Mouse (Mus musculus) limb, embryonic 11.5 days (tissue): ENCODE data around the gene Scimp. TPM values are rescaled to one million over a fixed set of nuclear protein-coding genes. Genes with fewer than 3 reads are reported as not detected.

Source experiments
- ATAC-seq: fragments of 200-750 bp; cut with Nextera tagmentation; 2 replicates; pipeline ENCODE4 v1.8.0; 2017; ENCODE audit warnings: low read depth; ENCODE audit not compliant: insufficient number of reproducible peaks, low FRiP score, low TSS enrichment
- DNase-seq: peaks from one replicate; pipeline ENCODE4 v3.0.0-alpha.2; 2015; ENCODE audit warnings: low spot score
- H3K27ac ChIP-seq: fragments of 300-500 bp; sonication (generic); replicated peaks from 2 replicates; pipeline ENCODE4 v1.5.1; 2014; ENCODE audit warnings: low read depth, mild to moderate bottlenecking, low read length
- H3K27me3 ChIP-seq: fragments of 300-500 bp; sonication (generic); 2 replicates; pipeline ENCODE4 v1.6.1; 2014; ENCODE audit warnings: mild to moderate bottlenecking, low read length, mixed read lengths; ENCODE audit not compliant: control insufficient read depth, insufficient read depth
- H3K36me3 ChIP-seq: fragments of 300-500 bp; sonication (generic); 2 replicates; pipeline ENCODE4 v1.6.1; 2014; ENCODE audit warnings: mild to moderate bottlenecking, low read length, moderate library complexity, mixed read lengths; ENCODE audit not compliant: control insufficient read depth, insufficient read depth
- H3K4me1 ChIP-seq: fragments of 300-500 bp; sonication (generic); 2 replicates; pipeline ENCODE4 v1.6.1; 2014; ENCODE audit warnings: low read length, mixed read lengths; ENCODE audit not compliant: control insufficient read depth, insufficient read depth
- H3K4me2 ChIP-seq: fragments of 300-500 bp; sonication (generic); 2 replicates; pipeline ENCODE4 v1.6.1; 2014; ENCODE audit warnings: low read depth, mild to moderate bottlenecking, moderate library complexity; ENCODE audit not compliant: severe bottlenecking
- H3K4me3 ChIP-seq: fragments of 300-500 bp; sonication (generic); 2 replicates; pipeline ENCODE4 v1.5.1; 2014; ENCODE audit warnings: low read depth, low read length
- H3K9ac ChIP-seq: fragments of 300-500 bp; sonication (generic); 2 replicates; pipeline ENCODE4 v1.6.1; 2014; ENCODE audit warnings: mild to moderate bottlenecking, low read length
- H3K9me3 ChIP-seq: fragments of 300-500 bp; sonication (generic); 2 replicates; pipeline ENCODE4 v1.6.1; 2016; ENCODE audit warnings: low read length; ENCODE audit not compliant: control insufficient read depth
- WGBS: fragments of 180-500 bp; shearing (Covaris S2); extraction: QIAGEN DNeasy Blood & Tissue Kit; methylation state at CpG from one replicate; pipeline ENCODE4 v1.1.7; 2014; 5-methylcytosine and 5-hydroxymethylcytosine counted together
- polyA plus RNA-seq: library from polyadenylated mRNA; unstranded; fragments of >200 nt; fragmentation: Nextera tagmentation; extraction: Ambion mirVana; gene quantifications from 2 replicates; pipeline ENCODE4 v1.2.1, GENCODE M21; 2014

Scimp gene
- polyA plus RNA-seq, 1 experiment from 2014 or later: not detected

DNA sequence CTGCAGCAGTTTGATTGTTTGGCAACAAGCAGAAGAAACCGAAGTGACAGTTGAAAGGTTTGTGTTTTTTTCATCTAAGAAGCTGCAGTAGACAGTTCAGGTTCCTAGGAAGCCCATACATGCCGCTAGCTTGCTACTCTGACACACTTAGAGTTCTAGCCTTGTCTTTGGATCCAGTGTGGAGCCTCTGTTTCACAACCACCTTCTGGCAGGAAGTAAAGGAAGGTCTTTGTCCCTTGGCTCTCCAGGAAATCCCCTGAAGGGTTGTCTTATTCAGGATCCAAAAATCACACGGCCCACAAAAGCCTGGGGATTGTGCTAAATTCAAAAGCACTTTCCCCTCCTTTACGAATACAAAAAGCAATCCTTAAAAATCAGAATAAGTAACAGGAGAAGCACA is 57.9 kb downstream of the Scimp start:
- H3K27me3 ChIP-seq: no peaks in the 10 kb centered on the region
- no peak overlapping the region for H3K27ac ChIP-seq
- H3K4me3 ChIP-seq: no peak overlapping the region
- no peaks in the 10 kb centered on the region for H3K4me1 ChIP-seq
- H3K9me3 ChIP-seq: no peaks in the 10 kb centered on the region
- 77% methylated on average over 4 of the region's 4 CpGs for WGBS
- no peak overlapping the region for H3K9ac ChIP-seq
- DNase-seq: no peak
- no peak overlapping the region for H3K4me2 ChIP-seq
- ATAC-seq: no peak
- no peaks in the 10 kb centered on the region for H3K36me3 ChIP-seq

DNA sequence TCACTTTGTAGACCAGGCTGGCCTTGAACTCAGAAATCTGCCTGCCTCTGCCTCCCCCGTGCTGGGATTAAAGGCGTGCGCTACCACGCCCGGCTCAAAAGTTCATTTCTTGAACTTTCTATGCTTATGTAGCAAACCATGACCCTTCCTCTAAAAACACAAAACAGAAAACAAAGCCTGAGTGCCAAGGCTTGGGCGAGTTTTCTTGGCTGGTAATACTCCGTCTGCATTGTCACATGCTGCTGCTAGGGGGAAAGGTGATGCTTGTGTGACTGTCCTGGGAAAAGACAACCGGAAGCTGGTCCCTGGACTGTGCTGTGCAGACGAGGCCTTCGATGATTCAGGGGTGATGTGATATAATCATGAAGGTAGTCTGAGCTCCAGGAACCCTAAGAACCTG is 59.2 kb downstream of the Scimp start:
- Histone ChIP-seq H3K27me3 (no peaks in the 10 kb centered on the region), H3K9ac (no peak overlapping the region), H3K4me2 (no peak overlapping the region), H3K9me3 (no peaks in the 10 kb centered on the region), H3K27ac (no peak overlapping the region), H3K4me3 (no peak overlapping the region), H3K36me3 (no peaks in the 10 kb centered on the region), H3K4me1 (no peaks in the 10 kb centered on the region)
- ATAC-seq: no peak
- 91% methylated on average over 10 of the region's 10 CpGs for WGBS
- DNase-seq: no peak

DNA sequence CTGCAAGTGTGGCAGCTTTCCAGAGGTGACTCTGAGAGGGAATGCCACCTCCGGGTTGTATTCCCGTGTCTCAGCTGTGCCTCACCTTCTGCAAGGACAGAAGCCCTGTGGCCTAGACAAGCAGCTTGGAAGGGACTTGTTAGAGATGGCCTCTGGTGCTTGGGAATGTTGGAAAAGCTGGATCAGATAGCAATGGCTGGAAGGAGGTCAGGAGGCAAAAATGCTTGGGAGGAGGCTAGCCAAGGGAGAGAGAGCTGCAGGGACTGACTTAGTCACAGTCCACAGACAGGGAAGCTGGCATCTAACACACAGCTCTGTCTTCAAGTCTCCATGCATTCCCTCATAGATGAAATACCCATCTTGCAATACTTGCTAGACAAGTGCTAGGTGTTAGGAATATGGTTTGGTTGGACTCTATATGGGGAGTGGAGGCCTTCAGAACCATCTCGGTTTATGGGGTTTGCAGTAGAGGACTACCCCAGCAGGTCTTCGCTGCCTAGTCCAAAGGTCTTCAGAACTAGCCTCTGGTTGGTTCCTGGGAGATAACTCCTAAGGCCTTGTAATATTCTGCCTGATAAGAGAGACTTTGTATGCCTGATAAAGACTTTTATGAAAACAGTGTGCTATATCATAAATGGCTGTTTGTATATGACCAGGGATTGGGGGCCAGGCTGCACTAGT is 59.9 kb downstream of the Scimp start:
- Histone ChIP-seq H3K4me1 (no peaks in the 10 kb centered on the region), H3K27me3 (no peaks in the 10 kb centered on the region), H3K9ac (no peak overlapping the region), H3K36me3 (no peaks in the 10 kb centered on the region), H3K27ac (no peak overlapping the region), H3K9me3 (no peaks in the 10 kb centered on the region), H3K4me3 (no peak overlapping the region), H3K4me2 (no peak overlapping the region)
- WGBS: 86% methylated on average over 4 of the region's 4 CpGs
- DNase-seq (no peak), ATAC-seq (no peak)

DNA sequence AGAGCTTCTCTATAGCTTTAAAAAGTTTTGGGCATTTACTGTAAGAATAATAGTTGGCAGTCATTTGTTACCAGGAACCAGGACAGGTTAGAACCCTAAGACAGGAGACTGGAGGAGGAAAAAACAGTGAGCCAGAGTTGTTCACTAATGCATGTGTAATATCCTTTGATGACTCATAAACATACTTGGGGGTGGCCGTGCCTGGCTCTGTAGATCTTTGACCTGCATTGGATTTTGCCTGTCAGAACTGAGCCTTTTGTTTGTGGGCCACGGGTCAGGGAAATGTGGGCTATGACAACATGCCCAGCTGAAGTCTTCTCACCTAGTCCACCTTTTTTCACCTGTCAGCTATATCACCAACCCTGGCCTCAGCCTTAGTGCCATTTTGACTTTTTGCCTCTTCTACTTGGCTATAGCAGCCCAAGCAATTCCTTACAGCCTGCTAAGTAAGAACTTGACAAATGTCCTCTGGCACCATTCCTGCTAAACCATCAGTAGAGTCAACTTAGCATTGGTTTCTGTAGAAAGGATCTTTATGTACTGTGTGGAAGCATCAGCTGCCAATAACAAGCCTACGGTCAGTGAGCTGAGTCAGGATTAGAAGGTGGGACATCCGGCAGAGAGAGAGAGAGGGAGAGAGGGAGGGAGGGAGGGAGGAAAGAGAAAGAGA is 64.4 kb downstream of the Scimp start:
- Histone ChIP-seq H3K4me2 (no peak overlapping the region), H3K9ac (no peak overlapping the region), H3K27me3 (no peaks in the 10 kb centered on the region), H3K9me3 (no peaks in the 10 kb centered on the region), H3K36me3 (no peaks in the 10 kb centered on the region), H3K4me1 (no peaks in the 10 kb centered on the region), H3K4me3 (no peak overlapping the region), H3K27ac (no peak overlapping the region)
- WGBS: 84% methylated on average over 4 of the region's 4 CpGs
- ATAC-seq: no peak
- no peak for DNase-seq

DNA sequence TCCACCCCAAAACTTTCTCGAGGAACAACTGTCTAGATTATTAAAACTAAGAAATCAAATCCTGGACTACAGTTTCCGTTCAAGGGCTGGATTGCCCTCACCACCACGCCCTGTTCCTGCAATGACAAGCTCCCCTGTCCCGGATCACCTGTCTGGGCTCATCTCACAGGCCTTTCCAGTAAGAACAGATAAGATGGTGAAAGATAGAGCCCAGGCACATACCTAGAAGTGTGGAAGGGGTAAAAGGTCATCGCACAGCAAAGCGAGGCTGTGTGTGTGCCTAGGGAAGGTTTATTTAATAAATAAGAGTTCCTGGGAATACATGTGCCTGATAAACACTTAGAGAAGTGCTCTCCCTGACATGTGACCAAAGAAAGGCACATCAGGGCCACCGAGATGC is 66.8 kb downstream of the Scimp start:
- DNase-seq: no peak
- H3K4me2 ChIP-seq: no peak overlapping the region
- H3K27me3 ChIP-seq: no peaks in the 10 kb centered on the region
- no peak overlapping the region for H3K4me3 ChIP-seq
- H3K9ac ChIP-seq: no peak overlapping the region
- H3K4me1 ChIP-seq: no peaks in the 10 kb centered on the region
- H3K27ac ChIP-seq: no peak overlapping the region
- 82% methylated on average over 7 of the region's 7 CpGs for WGBS
- no peaks in the 10 kb centered on the region for H3K36me3 ChIP-seq
- ATAC-seq: no peak
- H3K9me3 ChIP-seq: no peaks in the 10 kb centered on the region

DNA sequence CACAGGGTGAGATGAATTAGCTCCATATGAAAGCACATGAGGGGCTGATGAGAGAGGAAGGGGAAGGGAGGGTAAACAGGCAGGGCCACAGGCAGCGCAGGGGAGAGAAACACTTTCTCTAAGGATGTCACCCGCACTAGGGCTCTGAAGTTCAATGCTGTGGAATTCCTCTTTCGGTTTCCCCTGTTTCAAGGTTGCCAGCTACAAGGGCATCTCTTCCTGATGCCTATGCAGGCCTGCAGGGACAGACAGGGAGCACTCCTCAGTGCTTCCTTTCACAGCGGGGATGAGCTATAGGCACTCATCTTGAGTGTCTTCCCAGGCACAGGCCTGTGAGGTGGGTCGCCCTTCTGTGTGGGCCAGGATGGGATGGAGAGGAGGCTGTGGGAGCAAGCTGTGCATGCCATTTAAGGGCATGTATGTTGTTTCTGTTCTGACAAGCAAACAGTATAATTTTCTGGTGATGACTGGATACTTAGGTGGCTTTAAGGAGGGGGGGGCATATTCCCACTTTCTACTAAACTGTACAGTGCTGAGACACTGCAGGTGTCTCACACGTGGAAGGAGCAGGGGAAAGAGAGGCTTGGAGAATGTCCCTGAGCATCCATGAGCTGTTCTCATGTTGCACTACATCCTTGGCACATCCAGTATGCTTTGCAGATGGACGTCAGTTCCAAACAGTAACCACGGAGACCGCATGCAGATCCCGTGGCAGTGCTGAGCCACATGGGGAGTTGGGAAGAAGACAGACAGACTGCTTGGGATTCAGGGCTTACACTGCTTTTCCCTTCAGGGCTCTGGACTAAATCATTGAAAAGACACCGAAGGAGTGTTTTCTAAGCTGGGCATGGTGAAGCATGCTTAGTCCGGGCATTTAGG is 69.6 kb downstream of the Scimp start:
- no peaks in the 10 kb centered on the region for H3K9me3 ChIP-seq
- no peak overlapping the region for H3K9ac ChIP-seq
- H3K27ac ChIP-seq: no peak overlapping the region
- no peak for DNase-seq
- 85% methylated on average over 12 of the region's 12 CpGs for WGBS
- ATAC-seq: no peak
- H3K4me1 ChIP-seq: no peaks in the 10 kb centered on the region
- H3K4me3 ChIP-seq: no peak overlapping the region
- no peak overlapping the region for H3K4me2 ChIP-seq
- no peaks in the 10 kb centered on the region for H3K36me3 ChIP-seq
- no peaks in the 10 kb centered on the region for H3K27me3 ChIP-seq

DNA sequence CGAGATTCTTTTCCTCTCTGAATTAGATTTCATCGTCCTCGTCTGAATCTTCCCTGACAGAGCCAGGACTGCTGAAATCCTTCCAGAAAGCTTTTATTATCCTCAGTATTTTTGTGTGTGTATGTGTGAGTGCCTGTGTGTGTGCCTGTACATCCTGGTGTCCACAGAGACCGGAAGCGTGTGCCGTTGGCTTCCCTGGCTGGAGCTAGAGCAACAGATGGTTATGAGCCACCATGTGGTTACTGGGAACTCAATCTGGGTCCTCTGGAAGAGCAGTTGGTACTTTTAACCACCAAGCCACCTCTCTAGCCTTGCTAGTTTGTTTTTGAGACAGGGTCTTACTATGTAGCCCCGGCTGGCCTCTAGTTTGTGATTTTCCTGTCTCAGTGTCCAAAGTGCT is 70.3 kb downstream of the Scimp start:
- H3K4me3 ChIP-seq: no peak overlapping the region
- no peak overlapping the region for H3K27ac ChIP-seq
- ATAC-seq (no peak), DNase-seq (no peak)
- no peaks in the 10 kb centered on the region for H3K27me3 ChIP-seq
- H3K36me3 ChIP-seq: no peaks in the 10 kb centered on the region
- no peaks in the 10 kb centered on the region for H3K9me3 ChIP-seq
- H3K9ac ChIP-seq: no peak overlapping the region
- 87% methylated on average over 7 of the region's 7 CpGs for WGBS
- H3K4me1 ChIP-seq: no peaks in the 10 kb centered on the region
- no peak overlapping the region for H3K4me2 ChIP-seq

DNA sequence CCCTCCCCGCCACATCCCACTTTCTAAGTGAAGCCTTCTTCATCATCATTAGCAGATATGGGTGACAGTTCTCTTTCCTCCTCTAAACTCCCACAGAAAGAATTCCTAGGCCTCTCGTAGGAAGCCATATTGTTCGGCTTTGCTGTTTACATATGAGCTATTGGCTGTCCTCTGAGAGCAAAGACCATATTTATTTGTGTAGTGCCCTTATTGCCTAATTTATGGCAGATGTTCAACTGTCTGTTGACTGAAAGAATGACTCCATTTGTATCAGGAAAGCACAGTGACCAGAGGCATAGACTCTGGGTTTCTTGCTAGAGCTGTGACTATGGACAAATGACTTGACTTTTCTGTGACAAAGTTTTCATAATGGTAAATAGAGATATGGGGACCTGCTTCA is 70.8 kb downstream of the Scimp start:
- ATAC-seq (no peak), DNase-seq (no peak)
- no peaks in the 10 kb centered on the region for H3K9me3 ChIP-seq
- no peaks in the 10 kb centered on the region for H3K27me3 ChIP-seq
- H3K4me2 ChIP-seq: no peak overlapping the region
- H3K4me1 ChIP-seq: no peaks in the 10 kb centered on the region
- H3K9ac ChIP-seq: no peak overlapping the region
- no peaks in the 10 kb centered on the region for H3K36me3 ChIP-seq
- 86% methylated on average over 3 of the region's 3 CpGs for WGBS
- no peak overlapping the region for H3K27ac ChIP-seq
- H3K4me3 ChIP-seq: no peak overlapping the region
